Mouse (Mus musculus) neural tube, embryonic 13.5 days (tissue): Measurements from ENCODE around the gene Thsd1. TPM values are rescaled to one million over a fixed set of nuclear protein-coding genes. Genes with fewer than 3 reads are reported as not detected.

Experiments used
- ATAC-seq: fragments of 200-750 bp; cut with Nextera tagmentation; 2 replicates; pipeline ENCODE4 v1.8.0; 2017; ENCODE audit warnings: low read depth, mild to moderate bottlenecking, moderate TSS enrichment, moderate library complexity
- H3K27ac ChIP-seq: fragments of 300-500 bp; sonication (generic); replicated peaks from 2 replicates; pipeline ENCODE4 v1.5.1; 2015; ENCODE audit warnings: moderate library complexity, mild to moderate bottlenecking, inconsistent platforms
- H3K27me3 ChIP-seq: fragments of 300-500 bp; sonication (generic); 2 replicates; pipeline ENCODE4 v1.6.1; 2015; ENCODE audit warnings: mild to moderate bottlenecking, inconsistent platforms
- H3K36me3 ChIP-seq: fragments of 300-500 bp; sonication (generic); 2 replicates; pipeline ENCODE4 v1.6.1; 2015; ENCODE audit warnings: mild to moderate bottlenecking, inconsistent platforms
- H3K4me1 ChIP-seq: fragments of 300-500 bp; sonication (generic); replicated peaks from 2 replicates; pipeline ENCODE4 v1.6.1; 2015; ENCODE audit warnings: inconsistent platforms
- H3K4me2 ChIP-seq: fragments of 300-500 bp; sonication (generic); 2 replicates; pipeline ENCODE4 v1.6.1; 2015; ENCODE audit warnings: inconsistent platforms, mild to moderate bottlenecking, moderate library complexity
- H3K4me3 ChIP-seq: fragments of 300-500 bp; sonication (generic); 2 replicates; pipeline ENCODE4 v1.5.1; 2015; ENCODE audit warnings: mild to moderate bottlenecking, inconsistent platforms
- H3K9ac ChIP-seq: fragments of 300-500 bp; sonication (generic); 2 replicates; pipeline ENCODE4 v1.6.1; 2015; ENCODE audit warnings: moderate library complexity, mild to moderate bottlenecking, inconsistent platforms
- H3K9me3 ChIP-seq: fragments of 300-500 bp; sonication (generic); 2 replicates; pipeline ENCODE4 v1.6.1; 2016; ENCODE audit warnings: inconsistent platforms
- WGBS: fragments of 180-500 bp; shearing (Covaris S2); methylation state at CpG from one replicate; pipeline ENCODE4 v1.1.7; 2015; 5-methylcytosine and 5-hydroxymethylcytosine counted together
- polyA plus RNA-seq: library from polyadenylated mRNA; unstranded; fragments of >200 nt; fragmentation: Nextera tagmentation; extraction: Ambion mirVana; gene quantifications from 2 replicates; pipeline ENCODE4 v1.2.1, GENCODE M21; 2015

The Thsd1 gene
- polyA plus RNA-seq, 1 experiment from 2014 or later = 8.8 TPM

DNA sequence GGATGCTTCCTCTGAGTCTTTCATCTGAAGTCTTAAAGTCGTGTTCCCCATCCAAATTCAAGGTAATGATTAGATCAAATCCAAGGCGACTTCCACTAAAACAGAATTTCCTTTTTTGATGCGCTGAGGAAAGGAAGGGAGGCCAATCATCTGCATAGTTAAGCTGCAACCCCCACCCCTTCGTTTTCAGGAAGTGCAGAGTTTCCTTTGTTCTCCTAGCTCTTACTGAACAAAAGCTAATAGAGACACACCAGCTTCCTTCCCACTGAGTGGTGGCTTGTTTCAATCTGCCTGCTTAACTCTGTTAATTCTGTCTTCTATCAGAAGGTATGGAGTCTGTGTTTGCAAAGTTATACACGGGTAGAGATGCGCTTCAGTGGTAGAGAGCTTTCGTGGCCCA lies 1.5 kb downstream of the Thsd1 start:
- H3K4me2 ChIP-seq = peak overlapping the region; percentile 21; the same call in 1 of the 2 replicates

DNA sequence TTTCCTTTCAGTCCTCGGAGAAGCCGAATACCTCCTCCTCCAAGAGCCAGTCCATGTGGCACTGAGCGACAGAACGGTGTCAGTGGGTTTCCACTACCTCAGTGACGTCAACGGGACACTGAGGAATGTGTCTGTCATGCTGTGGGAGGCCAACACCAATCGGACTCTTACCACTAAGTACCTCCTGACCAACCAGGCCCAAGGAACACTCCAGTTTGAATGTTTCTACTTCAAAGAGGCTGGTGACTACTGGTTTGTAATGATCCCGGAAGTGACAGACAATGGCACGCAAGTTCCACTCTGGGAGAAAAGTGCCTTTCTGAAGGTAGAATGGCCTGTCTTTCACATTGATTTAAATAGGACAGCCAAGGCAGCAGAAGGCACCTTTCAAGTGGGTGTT lies 15.9 kb downstream of the Thsd1 start:
- Histone ChIP-seq H3K4me1 (no peaks in the 10 kb centered on the region), H3K4me2 (no peak overlapping the region), H3K27ac (no peak overlapping the region), H3K27me3 (no peaks in the 10 kb centered on the region), H3K9ac (no peak overlapping the region), H3K36me3 (0 out of 2 replicates have a peak, but pooled peaks cover 5% of the 10 kb centered on the region), H3K4me3 (no peak overlapping the region), H3K9me3 (no peaks in the 10 kb centered on the region)
- ATAC-seq = no peak
- WGBS = 90% methylated on average over 9 of the region's 9 CpGs

More for the DNA sequence above, 1.5 kb downstream of the Thsd1 start:
- Histone ChIP-seq H3K4me1 (peaks cover 10% of the 10 kb centered on the region), H3K27ac (0 out of 2 replicates have a peak overlapping the region, but pooled peaks have one; percentile 9), H3K27me3 (peaks cover 32% of the 10 kb centered on the region), H3K4me3 (0 out of 2 replicates have a peak overlapping the region, but pooled peaks have one; percentile 45), H3K36me3 (peaks cover 4% of the 10 kb centered on the region), H3K9me3 (no peaks in the 10 kb centered on the region), H3K9ac (no peak overlapping the region)
- WGBS = 36% methylated on average over 7 of the region's 7 CpGs
- ATAC-seq = no peak

DNA sequence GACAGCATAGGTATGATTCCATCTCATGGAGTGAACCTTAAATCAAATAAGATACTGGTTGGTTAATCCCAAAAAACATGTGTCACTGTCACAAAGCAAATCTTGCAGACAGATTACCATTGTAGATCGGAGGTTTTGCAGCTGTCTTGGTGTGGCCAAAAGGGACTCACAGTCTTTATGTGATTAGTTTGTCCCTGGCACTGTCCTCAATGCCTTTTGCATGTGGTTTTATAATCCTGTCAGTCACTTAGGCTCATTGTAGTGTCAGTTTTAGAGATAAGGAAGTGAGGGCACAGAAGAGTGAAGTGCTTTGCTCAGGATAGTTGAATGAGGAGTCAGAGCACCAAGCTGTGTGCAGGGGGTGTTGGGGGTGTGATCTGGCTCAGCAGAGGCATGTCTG lies 18.6 kb downstream of the Thsd1 start:
- Histone ChIP-seq H3K9ac (no peak overlapping the region), H3K9me3 (no peaks in the 10 kb centered on the region), H3K36me3 (0 out of 2 replicates have a peak, but pooled peaks cover 5% of the 10 kb centered on the region), H3K4me2 (no peak overlapping the region), H3K4me1 (no peaks in the 10 kb centered on the region), H3K27ac (no peak overlapping the region), H3K27me3 (no peaks in the 10 kb centered on the region), H3K4me3 (no peak overlapping the region)
- ATAC-seq = no peak
- WGBS = 73% methylated on average over 1 of the region's 1 CpGs

DNA sequence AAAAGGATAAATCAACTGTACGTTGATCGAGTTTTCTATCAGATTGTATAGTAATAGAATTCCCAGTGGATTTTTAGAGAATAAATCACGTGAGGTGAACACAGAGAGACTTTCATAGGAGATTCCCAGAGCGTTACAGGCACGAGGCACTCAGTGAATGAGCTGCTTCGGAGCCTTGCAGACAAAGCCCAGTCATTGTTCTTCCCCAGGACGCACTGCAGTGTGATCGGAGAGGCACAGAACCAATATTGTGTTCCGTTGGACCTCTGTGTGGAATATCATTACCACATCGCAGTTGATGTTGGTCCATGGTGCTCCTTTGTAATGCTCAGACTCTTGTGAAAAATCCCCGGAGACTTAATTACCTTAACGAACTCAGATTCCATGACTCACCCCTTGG lies 20.8 kb downstream of the Thsd1 start:
- H3K4me2 ChIP-seq = no peak overlapping the region
- no peak overlapping the region for H3K4me3 ChIP-seq
- no peaks in the 10 kb centered on the region for H3K27me3 ChIP-seq
- no peak for ATAC-seq
- H3K9ac ChIP-seq = no peak overlapping the region
- no peaks in the 10 kb centered on the region for H3K9me3 ChIP-seq
- 66% methylated on average over 12 of the region's 12 CpGs for WGBS
- 0 out of 2 replicates have a peak, but pooled peaks cover 5% of the 10 kb centered on the region for H3K36me3 ChIP-seq
- no peaks in the 10 kb centered on the region for H3K4me1 ChIP-seq
- H3K27ac ChIP-seq = no peak overlapping the region

DNA sequence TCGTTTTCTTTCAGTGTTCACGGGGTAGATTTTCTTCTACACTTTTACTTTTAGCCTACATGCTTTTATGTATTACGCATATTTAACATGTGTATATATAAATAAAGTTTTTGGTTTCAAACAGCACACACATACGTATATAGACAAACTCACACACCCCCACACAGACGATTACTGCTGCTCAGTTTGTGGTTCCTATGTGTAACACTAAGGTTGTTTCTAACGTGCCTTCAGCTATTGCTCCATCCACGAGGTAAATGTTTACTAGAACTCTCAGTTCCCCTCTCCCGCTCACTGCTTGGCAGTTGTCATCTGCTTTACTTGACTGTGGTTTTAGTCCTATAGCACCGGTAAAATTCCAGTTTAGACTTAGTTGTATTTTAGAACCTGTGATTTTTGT lies 22.0 kb downstream of the Thsd1 start:
- Histone ChIP-seq H3K9me3 (0 out of 2 replicates have a peak, but pooled peaks cover 3% of the 10 kb centered on the region), H3K4me1 (no peaks in the 10 kb centered on the region), H3K4me3 (no peak overlapping the region), H3K9ac (no peak overlapping the region), H3K4me2 (no peak overlapping the region), H3K27ac (no peak overlapping the region), H3K36me3 (no peaks in the 10 kb centered on the region), H3K27me3 (no peaks in the 10 kb centered on the region)
- WGBS = 89% methylated on average over 9 of the region's 9 CpGs
- ATAC-seq = no peak

DNA sequence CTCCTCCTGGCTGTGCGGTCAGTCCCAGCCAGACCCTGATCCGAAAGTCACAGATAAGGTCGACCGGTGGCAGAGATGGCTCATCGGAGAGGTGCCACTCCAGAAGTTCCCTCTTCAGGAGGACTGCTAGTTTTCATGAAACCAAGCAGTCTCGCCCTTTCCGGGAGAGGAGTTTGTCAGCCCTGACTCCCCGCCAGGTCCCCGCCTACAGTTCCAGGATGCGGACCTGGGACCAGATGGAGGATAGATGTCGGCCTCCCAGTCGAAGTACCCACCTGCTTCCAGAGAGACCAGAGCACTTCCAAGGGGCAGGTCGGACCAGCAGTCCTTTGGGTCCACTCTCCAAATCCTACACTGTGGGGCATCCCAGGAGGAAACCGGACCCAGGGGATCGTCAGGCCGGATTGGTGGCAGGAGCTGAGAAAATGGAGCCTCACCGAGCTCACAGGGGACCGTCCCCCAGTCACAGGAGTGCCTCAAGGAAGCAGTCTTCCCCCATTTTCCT lies 31.9 kb downstream of the Thsd1 start:
- H3K9me3 ChIP-seq = 0 out of 2 replicates have a peak, but pooled peaks cover 2% of the 10 kb centered on the region
- no peaks in the 10 kb centered on the region for H3K4me1 ChIP-seq
- no peak for ATAC-seq
- H3K27me3 ChIP-seq = no peaks in the 10 kb centered on the region
- 91% methylated on average over 18 of the region's 18 CpGs for WGBS
- no peak overlapping the region for H3K4me3 ChIP-seq
- H3K9ac ChIP-seq = no peak overlapping the region
- H3K27ac ChIP-seq = no peak overlapping the region
- H3K36me3 ChIP-seq = peaks cover 14% of the 10 kb centered on the region
- H3K4me2 ChIP-seq = no peak overlapping the region

DNA sequence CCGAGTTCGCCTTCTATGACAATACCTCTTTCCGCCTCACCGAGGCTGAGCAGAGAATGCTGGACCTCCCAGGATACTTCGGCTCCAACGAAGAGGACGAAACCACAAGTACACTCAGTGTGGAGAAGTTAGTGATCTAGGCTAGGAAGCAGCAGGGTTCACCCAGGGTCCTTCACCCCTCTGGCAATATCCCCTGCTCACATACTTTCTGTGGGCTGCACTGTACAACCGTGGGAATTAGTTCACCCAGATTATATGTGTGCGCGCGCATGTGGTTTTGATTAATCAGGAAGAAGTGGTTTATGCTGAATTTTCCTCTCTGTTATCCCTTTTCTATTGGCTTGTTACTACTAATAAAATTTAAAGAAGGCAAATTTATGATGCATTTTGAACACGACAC lies 32.4 kb downstream of the Thsd1 start:
- H3K4me2 ChIP-seq = no peak overlapping the region
- no peaks in the 10 kb centered on the region for H3K4me1 ChIP-seq
- WGBS = 76% methylated on average over 12 of the region's 12 CpGs
- no peaks in the 10 kb centered on the region for H3K27me3 ChIP-seq
- no peak for ATAC-seq
- H3K36me3 ChIP-seq = peaks cover 14% of the 10 kb centered on the region
- H3K4me3 ChIP-seq = no peak overlapping the region
- no peaks in the 10 kb centered on the region for H3K9me3 ChIP-seq
- H3K9ac ChIP-seq = no peak overlapping the region
- H3K27ac ChIP-seq = no peak overlapping the region

DNA sequence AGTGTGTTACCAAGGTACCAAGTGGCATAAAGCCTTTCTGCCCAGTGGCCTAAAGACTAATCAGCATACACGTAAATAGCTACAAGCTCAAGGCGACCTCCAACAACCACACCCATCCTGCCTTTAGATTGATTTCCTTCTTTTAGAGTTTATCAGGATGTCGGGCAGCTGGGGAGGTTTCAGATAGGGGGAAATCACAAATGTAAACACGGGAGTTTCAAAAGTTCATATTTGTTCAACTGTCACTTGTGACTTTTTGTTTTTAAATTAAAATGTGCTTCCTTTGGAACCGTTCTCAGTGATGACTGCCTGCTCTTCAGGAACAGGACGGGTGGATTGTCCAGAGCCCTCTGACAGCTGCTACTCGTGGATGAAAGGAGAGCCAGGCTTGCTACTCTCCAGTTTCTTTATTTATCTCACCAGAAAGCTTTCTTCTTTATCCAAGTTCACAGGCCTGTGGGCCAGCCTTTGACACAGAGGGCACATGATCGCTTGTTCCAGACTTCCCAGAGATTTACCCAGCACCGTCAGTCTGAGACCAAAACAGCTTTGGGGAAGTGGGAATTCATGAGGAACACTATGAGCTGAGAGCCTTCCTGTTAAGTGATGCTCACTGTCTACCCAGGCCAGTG lies 33.1 kb downstream of the Thsd1 start:
- H3K27ac ChIP-seq = no peak overlapping the region
- peaks cover 14% of the 10 kb centered on the region for H3K36me3 ChIP-seq
- H3K9ac ChIP-seq = no peak overlapping the region
- 70% methylated on average over 9 of the region's 9 CpGs for WGBS
- H3K4me1 ChIP-seq = no peaks in the 10 kb centered on the region
- no peaks in the 10 kb centered on the region for H3K27me3 ChIP-seq
- H3K4me2 ChIP-seq = no peak overlapping the region
- no peak for ATAC-seq
- H3K9me3 ChIP-seq = no peaks in the 10 kb centered on the region
- H3K4me3 ChIP-seq = no peak overlapping the region

DNA sequence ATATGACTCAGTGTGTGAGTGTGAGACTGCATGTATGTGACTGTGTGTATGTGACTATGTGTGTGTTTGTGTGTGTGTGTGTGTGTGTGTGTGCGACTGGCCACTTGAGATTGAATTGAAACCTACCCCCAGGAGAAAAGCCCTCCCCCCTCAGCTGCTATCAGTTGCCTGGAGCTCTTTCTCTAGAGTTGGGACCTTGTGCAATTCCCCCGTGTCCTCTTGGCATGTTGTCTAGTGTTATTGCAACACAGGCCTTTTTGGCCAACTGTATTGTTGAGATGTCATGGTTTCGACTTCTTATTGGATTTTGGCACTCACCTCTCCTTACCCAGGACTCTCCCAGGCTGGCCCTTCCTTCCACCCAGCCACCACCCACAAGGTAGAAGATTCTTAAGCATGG lies 35.2 kb downstream of the Thsd1 start:
- 91% methylated on average over 3 of the region's 3 CpGs for WGBS
- peaks cover 14% of the 10 kb centered on the region for H3K36me3 ChIP-seq
- H3K9ac ChIP-seq = no peak overlapping the region
- no peaks in the 10 kb centered on the region for H3K27me3 ChIP-seq
- H3K4me3 ChIP-seq = no peak overlapping the region
- no peaks in the 10 kb centered on the region for H3K4me1 ChIP-seq
- H3K9me3 ChIP-seq = no peaks in the 10 kb centered on the region
- ATAC-seq = no peak
- no peak overlapping the region for H3K4me2 ChIP-seq
- H3K27ac ChIP-seq = no peak overlapping the region

DNA sequence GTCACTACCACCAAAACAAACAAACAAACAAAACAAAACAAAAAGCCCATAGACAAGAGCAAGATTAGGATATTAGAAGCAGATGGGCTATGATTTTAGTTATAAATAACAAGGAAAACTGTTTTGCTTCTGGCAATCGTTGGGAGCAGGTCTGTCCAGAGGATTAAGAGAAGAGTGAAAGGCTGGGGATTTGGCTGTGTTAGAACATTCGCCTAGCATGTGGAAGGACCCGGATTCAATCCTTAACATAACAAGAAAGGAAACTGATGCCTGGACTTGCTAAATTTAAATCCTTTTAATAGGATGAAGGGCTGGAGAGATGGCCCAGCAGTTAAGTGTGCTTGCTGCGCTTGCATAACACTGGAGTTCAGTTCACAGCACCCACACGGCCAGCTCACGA lies 37.2 kb downstream of the Thsd1 start:
- ATAC-seq = no peak
- H3K4me3 ChIP-seq = no peak overlapping the region
- WGBS = 87% methylated on average over 6 of the region's 6 CpGs

DNA sequence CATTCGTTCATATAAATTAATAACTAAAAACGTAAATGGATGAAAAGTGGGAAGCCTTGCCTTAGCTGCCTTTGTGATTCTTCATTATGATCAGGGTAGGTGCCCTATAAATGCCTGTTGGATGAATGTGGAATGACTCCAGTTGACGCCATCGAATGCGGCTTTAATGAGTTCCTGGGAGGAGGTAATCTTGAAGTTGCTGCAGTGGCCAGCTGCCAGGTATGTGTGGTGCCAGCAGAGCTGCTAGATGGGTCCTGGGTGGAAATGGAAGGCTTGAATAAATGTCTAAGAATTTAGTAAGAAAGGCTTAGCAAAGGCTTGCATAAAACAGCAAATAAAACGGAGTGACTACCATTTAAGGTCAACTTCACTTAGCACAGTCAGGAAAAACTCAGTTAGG lies 37.7 kb downstream of the Thsd1 start:
- no peaks in the 10 kb centered on the region for H3K4me1 ChIP-seq
- no peak overlapping the region for H3K27ac ChIP-seq
- H3K4me2 ChIP-seq = no peak overlapping the region
- H3K36me3 ChIP-seq = no peaks in the 10 kb centered on the region
- 87% methylated on average over 6 of the region's 6 CpGs for WGBS
- no peak overlapping the region for H3K9ac ChIP-seq
- no peak overlapping the region for H3K4me3 ChIP-seq
- no peak for ATAC-seq
- H3K9me3 ChIP-seq = 0 out of 2 replicates have a peak, but pooled peaks cover 2% of the 10 kb centered on the region
- H3K27me3 ChIP-seq = no peaks in the 10 kb centered on the region

More for the DNA sequence above, 37.2 kb downstream of the Thsd1 start:
- no peak overlapping the region for H3K4me2 ChIP-seq
- H3K27ac ChIP-seq = no peak overlapping the region
- H3K4me1 ChIP-seq = no peaks in the 10 kb centered on the region
- H3K36me3 ChIP-seq = 0 out of 2 replicates have a peak, but pooled peaks cover 2% of the 10 kb centered on the region
- 0 out of 2 replicates have a peak, but pooled peaks cover 2% of the 10 kb centered on the region for H3K9me3 ChIP-seq
- H3K27me3 ChIP-seq = no peaks in the 10 kb centered on the region
- no peak overlapping the region for H3K9ac ChIP-seq

DNA sequence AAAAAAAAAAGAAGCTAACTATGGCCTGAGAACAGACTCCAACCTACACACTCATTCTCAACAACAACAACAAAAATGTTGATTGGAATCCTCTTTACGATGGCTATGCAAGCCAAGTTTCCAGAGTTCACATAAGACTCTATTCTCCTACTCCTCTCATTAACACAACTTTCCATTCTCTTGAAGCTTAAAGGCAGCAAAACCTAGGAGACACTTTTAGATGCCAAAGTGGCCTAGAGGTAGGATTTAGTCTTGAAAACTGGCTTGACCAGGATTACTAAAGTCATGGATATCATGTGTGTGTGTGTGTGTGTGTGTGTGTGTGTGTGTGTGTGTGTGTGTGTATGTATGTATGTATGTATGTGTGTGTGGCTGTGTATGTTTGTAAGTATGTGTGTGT lies 38.1 kb downstream of the Thsd1 start:
- 0 out of 2 replicates have a peak, but pooled peaks cover 2% of the 10 kb centered on the region for H3K9me3 ChIP-seq
- no peak overlapping the region for H3K9ac ChIP-seq
- ATAC-seq = no peak
- H3K27me3 ChIP-seq = no peaks in the 10 kb centered on the region
- no peaks in the 10 kb centered on the region for H3K36me3 ChIP-seq
- H3K4me1 ChIP-seq = no peaks in the 10 kb centered on the region
- no peak overlapping the region for H3K4me2 ChIP-seq
- H3K27ac ChIP-seq = no peak overlapping the region
- H3K4me3 ChIP-seq = no peak overlapping the region
- WGBS = 97% methylated on average over 1 of the region's 1 CpGs

DNA sequence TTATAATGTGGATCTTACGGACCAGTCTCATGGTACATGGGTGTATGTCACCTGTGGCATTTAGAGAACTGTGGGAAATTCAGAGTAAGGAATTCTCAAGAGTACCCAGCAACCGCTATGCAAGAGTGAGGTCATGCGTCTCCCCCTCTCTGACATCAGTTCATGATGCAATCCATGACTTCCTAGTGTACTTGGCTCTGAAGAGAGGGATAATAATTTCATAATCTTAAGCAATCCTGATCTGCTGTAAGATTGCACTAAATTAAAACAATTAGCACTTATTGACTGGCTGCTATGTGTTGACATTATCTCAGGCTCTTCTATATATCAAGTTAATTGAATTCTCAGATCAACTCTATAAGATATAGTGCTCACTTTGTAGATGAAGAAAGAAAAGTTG lies 39.7 kb downstream of the Thsd1 start:
- H3K9ac ChIP-seq = no peak overlapping the region
- no peaks in the 10 kb centered on the region for H3K27me3 ChIP-seq
- H3K4me2 ChIP-seq = no peak overlapping the region
- H3K4me1 ChIP-seq = no peaks in the 10 kb centered on the region
- H3K36me3 ChIP-seq = no peaks in the 10 kb centered on the region
- H3K9me3 ChIP-seq = 0 out of 2 replicates have a peak, but pooled peaks cover 2% of the 10 kb centered on the region
- no peak overlapping the region for H3K4me3 ChIP-seq
- no peak for ATAC-seq
- no peak overlapping the region for H3K27ac ChIP-seq
- WGBS = 93% methylated on average over 3 of the region's 3 CpGs
